Mouse (Mus musculus): ENCODE measurements at regions not wholly inside any gene's neighbourhood (a gene's known extent, or its start where the extent isn't known, plus 50 kb on each side); places are given as distances from the start of the nearest gene placed in this dataset.

GRCm38 (mm10) chr16:86044695-86045094 lies 143.1 kb upstream of the Adamts5 start:
- no peak overlapping the region for H3K4me3 ChIP-seq (replicated peaks)
- no peaks in the 10 kb centered on the region for H3K36me3 ChIP-seq
- no peak overlapping the region for H3K4me2 ChIP-seq
- H3K9ac ChIP-seq (replicated peaks): no peak overlapping the region
- H3K4me1 ChIP-seq (replicated peaks): no peaks in the 10 kb centered on the region
- H3K27me3 ChIP-seq: no peaks in the 10 kb centered on the region
- no peak overlapping the region for H3K27ac ChIP-seq
- peaks cover 4% of the 10 kb centered on the region; the same call in 1 of the 2 replicates for H3K9me3 ChIP-seq
- 88% methylated on average over 2 of the region's 2 CpGs for WGBS
- no peak for ATAC-seq (ENCODE audit: insufficient number of reproducible peaks, insufficient read depth, low FRiP score, low TSS enrichment, low read depth)

- no peak overlapping the region for H3K4me3 ChIP-seq (replicated peaks)
- WGBS: 92% methylated on average over 9 of the region's 9 CpGs
- H3K27me3 ChIP-seq: no peaks in the 10 kb centered on the region
- no peaks in the 10 kb centered on the region for H3K4me1 ChIP-seq (replicated peaks)
- H3K27ac ChIP-seq: no peak overlapping the region
- H3K9me3 ChIP-seq: no peaks in the 10 kb centered on the region
- H3K9ac ChIP-seq (replicated peaks): no peak overlapping the region
- no peak overlapping the region for H3K4me2 ChIP-seq
- no peaks in the 10 kb centered on the region for H3K36me3 ChIP-seq
- ATAC-seq (ENCODE audit: insufficient number of reproducible peaks, insufficient read depth, low FRiP score, low TSS enrichment, low read depth): no peak
Observed at GRCm38 (mm10) chr16:86034772-86035171, 133.1 kb upstream of the Adamts5 start.

DNA sequence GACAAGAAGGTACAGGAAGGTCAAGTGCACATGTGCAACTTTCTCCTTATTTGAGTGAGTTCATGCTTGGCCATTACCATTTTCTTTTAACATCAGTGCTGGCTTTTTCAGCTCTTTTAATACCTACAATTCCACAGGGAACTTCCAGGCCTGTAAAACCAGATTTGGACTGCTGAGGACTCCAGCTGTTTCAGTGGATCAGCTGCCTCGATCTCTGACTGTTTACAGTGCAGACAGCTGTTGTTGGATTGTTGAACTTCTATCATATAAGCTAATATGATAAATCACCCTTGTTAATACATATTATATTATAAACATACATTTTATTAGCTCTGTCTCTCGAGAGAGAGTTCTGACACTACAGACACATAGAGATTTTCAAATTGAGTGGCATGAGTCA lies 126.1 kb upstream of the Adamts5 start:
- Histone ChIP-seq H3K27ac (no peak overlapping the region), H3K9ac (replicated peaks) (no peak overlapping the region), H3K36me3 (no peaks in the 10 kb centered on the region), H3K4me1 (replicated peaks) (no peaks in the 10 kb centered on the region), H3K4me2 (no peak overlapping the region), H3K9me3 (no peaks in the 10 kb centered on the region), H3K27me3 (no peaks in the 10 kb centered on the region), H3K4me3 (replicated peaks) (no peak overlapping the region)
- 48% methylated on average over 2 of the region's 2 CpGs for WGBS
- ATAC-seq (ENCODE audit: insufficient number of reproducible peaks, insufficient read depth, low FRiP score, low TSS enrichment, low read depth): no peak

DNA sequence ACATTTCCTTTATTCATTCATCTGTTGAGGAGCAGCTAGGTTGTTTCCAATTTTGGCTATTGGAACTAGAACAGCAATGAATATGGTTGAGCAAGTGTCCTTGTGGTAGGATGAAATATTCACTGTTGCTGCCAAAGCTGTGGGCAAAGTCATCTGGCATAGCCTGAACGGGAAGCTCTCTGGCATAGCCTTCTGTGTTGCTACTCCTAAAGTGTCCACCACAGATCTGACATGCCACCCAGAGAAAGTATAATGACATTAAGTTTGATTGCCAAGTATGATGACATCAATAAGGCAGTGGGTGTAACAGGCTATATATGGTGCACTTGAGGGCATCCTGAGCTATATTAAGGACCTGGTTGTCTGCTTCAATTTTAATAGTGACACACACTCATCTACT lies 113.7 kb upstream of the Adamts5 start:
- WGBS: 81% methylated on average over 1 of the region's 1 CpGs
- H3K9me3 ChIP-seq: no peaks in the 10 kb centered on the region

GRCm38 (mm10) chr16:86011051-86011450 lies 109.4 kb upstream of the Adamts5 start:
- no peak for ATAC-seq (ENCODE audit: insufficient number of reproducible peaks, insufficient read depth, low FRiP score, low TSS enrichment, low read depth)
- no peaks in the 10 kb centered on the region for H3K36me3 ChIP-seq
- WGBS: 76% methylated on average over 5 of the region's 5 CpGs
- no peak overlapping the region for H3K4me2 ChIP-seq
- H3K27ac ChIP-seq: no peak overlapping the region
- H3K27me3 ChIP-seq: no peaks in the 10 kb centered on the region
- no peaks in the 10 kb centered on the region for H3K9me3 ChIP-seq
- H3K9ac ChIP-seq (replicated peaks): no peak overlapping the region
- no peak overlapping the region for H3K4me3 ChIP-seq (replicated peaks)
- H3K4me1 ChIP-seq (replicated peaks): no peaks in the 10 kb centered on the region

More for the DNA sequence above, 113.7 kb upstream of the Adamts5 start:
- H3K27me3 ChIP-seq: no peaks in the 10 kb centered on the region
- ATAC-seq (ENCODE audit: insufficient number of reproducible peaks, insufficient read depth, low FRiP score, low TSS enrichment, low read depth): no peak
- no peaks in the 10 kb centered on the region for H3K36me3 ChIP-seq
- H3K4me2 ChIP-seq: no peak overlapping the region
- no peak overlapping the region for H3K4me3 ChIP-seq (replicated peaks)
- no peaks in the 10 kb centered on the region for H3K4me1 ChIP-seq (replicated peaks)
- no peak overlapping the region for H3K27ac ChIP-seq
- no peak overlapping the region for H3K9ac ChIP-seq (replicated peaks)

- Histone ChIP-seq H3K4me3 (replicated peaks) (no peak overlapping the region), H3K27me3 (no peaks in the 10 kb centered on the region), H3K9me3 (no peaks in the 10 kb centered on the region), H3K4me2 (no peak overlapping the region), H3K4me1 (replicated peaks) (no peaks in the 10 kb centered on the region), H3K27ac (no peak overlapping the region), H3K9ac (replicated peaks) (no peak overlapping the region), H3K36me3 (no peaks in the 10 kb centered on the region)
- no peak for ATAC-seq (ENCODE audit: insufficient number of reproducible peaks, insufficient read depth, low FRiP score, low TSS enrichment, low read depth)
- 35% methylated on average over 3 of the region's 3 CpGs for WGBS
Observed at GRCm38 (mm10) chr16:86009638-86010329, 108.2 kb upstream of the Adamts5 start.

GRCm38 (mm10) chr16:86007799-86008198 lies 106.2 kb upstream of the Adamts5 start:
- Histone ChIP-seq H3K27me3 (no peaks in the 10 kb centered on the region), H3K27ac (no peak overlapping the region), H3K36me3 (no peaks in the 10 kb centered on the region), H3K4me1 (replicated peaks) (no peaks in the 10 kb centered on the region), H3K4me2 (no peak overlapping the region), H3K9ac (replicated peaks) (no peak overlapping the region), H3K4me3 (replicated peaks) (no peak overlapping the region), H3K9me3 (no peaks in the 10 kb centered on the region)
- 91% methylated on average over 1 of the region's 1 CpGs for WGBS
- no peak for ATAC-seq (ENCODE audit: insufficient number of reproducible peaks, insufficient read depth, low FRiP score, low TSS enrichment, low read depth)

DNA sequence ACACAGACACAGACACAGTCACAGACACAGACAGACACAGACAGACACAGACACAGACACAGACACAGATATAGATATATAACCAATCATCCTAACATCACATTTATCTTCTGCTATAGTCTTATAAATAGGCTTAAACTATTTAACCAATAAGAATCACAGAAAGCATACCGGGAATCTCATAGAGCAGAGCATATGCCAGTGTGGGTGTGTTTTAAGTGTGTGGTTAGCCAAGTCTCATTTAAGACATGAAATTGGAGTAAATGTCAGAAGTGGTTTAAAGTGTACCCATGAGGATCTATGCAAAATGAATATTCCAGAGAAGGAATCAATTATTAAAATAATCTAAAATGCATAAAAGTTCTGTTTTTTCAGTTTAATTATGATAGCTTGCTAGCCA lies 99.2 kb upstream of the Adamts5 start:
- no peak for ATAC-seq (ENCODE audit: insufficient number of reproducible peaks, insufficient read depth, low FRiP score, low TSS enrichment, low read depth)
- Histone ChIP-seq H3K9me3 (no peaks in the 10 kb centered on the region), H3K4me1 (replicated peaks) (peaks cover 6% of the 10 kb centered on the region; the same call in 1 of the 2 replicates), H3K9ac (replicated peaks) (no peak overlapping the region), H3K36me3 (no peaks in the 10 kb centered on the region), H3K4me2 (no peak overlapping the region), H3K27me3 (no peaks in the 10 kb centered on the region), H3K27ac (no peak overlapping the region), H3K4me3 (replicated peaks) (no peak overlapping the region)
- 80% methylated on average over 1 of the region's 1 CpGs for WGBS

GRCm38 (mm10) chr16:85985841-85986240 lies 84.2 kb upstream of the Adamts5 start:
- Histone ChIP-seq H3K9me3 (no peaks in the 10 kb centered on the region), H3K27me3 (no peaks in the 10 kb centered on the region), H3K4me1 (replicated peaks) (0 out of 2 replicates have a peak, but pooled peaks cover 2% of the 10 kb centered on the region), H3K9ac (replicated peaks) (no peak overlapping the region), H3K4me3 (replicated peaks) (no peak overlapping the region), H3K27ac (no peak overlapping the region), H3K36me3 (no peaks in the 10 kb centered on the region), H3K4me2 (no peak overlapping the region)
- 74% methylated on average over 2 of the region's 2 CpGs for WGBS
- ATAC-seq (ENCODE audit: insufficient number of reproducible peaks, insufficient read depth, low FRiP score, low TSS enrichment, low read depth): no peak

GRCm38 (mm10) chr16:85977102-85977501 lies 75.5 kb upstream of the Adamts5 start:
- WGBS: 84% methylated on average over 2 of the region's 2 CpGs

DNA sequence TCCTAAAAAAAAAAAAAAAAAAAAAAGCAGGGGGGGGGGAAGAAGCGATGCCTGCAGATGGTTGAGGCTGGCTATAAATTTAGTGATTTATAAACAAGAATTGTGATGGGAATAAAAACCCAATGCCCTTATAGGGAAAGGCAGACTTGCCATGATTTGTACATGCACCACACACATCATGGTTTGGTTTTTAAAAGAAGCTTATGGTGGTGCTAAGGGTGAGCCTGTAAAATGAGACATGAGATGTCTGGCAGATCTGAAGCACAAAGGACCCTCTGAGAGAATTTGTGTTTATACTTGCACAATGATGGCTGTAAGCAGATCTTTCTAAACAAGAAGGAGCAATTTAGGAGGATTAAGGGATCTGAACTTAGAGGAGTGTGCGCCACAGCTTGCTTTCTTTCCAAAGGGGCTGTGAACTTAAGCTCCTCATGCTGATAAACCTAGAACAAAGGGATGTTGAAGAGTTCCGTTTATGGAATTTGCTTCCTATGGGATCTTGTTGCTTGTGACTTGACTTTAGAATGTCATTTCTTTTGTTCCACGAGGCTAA lies 65.3 kb upstream of the Adamts5 start:
- no peak overlapping the region for H3K4me2 ChIP-seq
- H3K27ac ChIP-seq: no peak overlapping the region
- no peaks in the 10 kb centered on the region for H3K36me3 ChIP-seq
- H3K4me1 ChIP-seq (replicated peaks): peaks cover 12% of the 10 kb centered on the region
- no peak overlapping the region for H3K4me3 ChIP-seq (replicated peaks)
- WGBS: 41% methylated on average over 4 of the region's 4 CpGs
- no peak for ATAC-seq (ENCODE audit: insufficient number of reproducible peaks, insufficient read depth, low FRiP score, low TSS enrichment, low read depth)
- H3K27me3 ChIP-seq: no peaks in the 10 kb centered on the region
- no peaks in the 10 kb centered on the region for H3K9me3 ChIP-seq
- no peak overlapping the region for H3K9ac ChIP-seq (replicated peaks)

More at GRCm38 (mm10) chr16:85977102-85977501, 75.5 kb upstream of the Adamts5 start:
- no peaks in the 10 kb centered on the region for H3K36me3 ChIP-seq
- no peaks in the 10 kb centered on the region for H3K9me3 ChIP-seq
- no peak overlapping the region for H3K27ac ChIP-seq
- peaks cover 6% of the 10 kb centered on the region; the same call in 1 of the 2 replicates for H3K4me1 ChIP-seq (replicated peaks)
- no peaks in the 10 kb centered on the region for H3K27me3 ChIP-seq
- no peak overlapping the region for H3K4me3 ChIP-seq (replicated peaks)
- ATAC-seq (ENCODE audit: insufficient number of reproducible peaks, insufficient read depth, low FRiP score, low TSS enrichment, low read depth): no peak
- H3K4me2 ChIP-seq: no peak overlapping the region
- no peak overlapping the region for H3K9ac ChIP-seq (replicated peaks)

GRCm38 (mm10) chr16:85966251-85966650 lies 64.6 kb upstream of the Adamts5 start:
- no peak for ATAC-seq (ENCODE audit: insufficient number of reproducible peaks, insufficient read depth, low FRiP score, low TSS enrichment, low read depth)
- Histone ChIP-seq H3K27me3 (no peaks in the 10 kb centered on the region), H3K4me1 (replicated peaks) (peaks cover 12% of the 10 kb centered on the region), H3K36me3 (no peaks in the 10 kb centered on the region), H3K9ac (replicated peaks) (no peak overlapping the region), H3K27ac (no peak overlapping the region), H3K9me3 (no peaks in the 10 kb centered on the region), H3K4me3 (replicated peaks) (no peak overlapping the region), H3K4me2 (no peak overlapping the region)
- WGBS: 33% methylated on average over 4 of the region's 4 CpGs
